Mouse (Mus musculus) liver, adult 2 months (tissue): ENCODE results near the gene C530008M17Rik. TPM values are rescaled to one million over a fixed set of nuclear protein-coding genes. Genes with fewer than 3 reads are reported as not detected.

Experiments
- DNase-seq: peaks from one replicate; pipeline ENCODE4 v3.0.0-alpha.2; 2011; ENCODE audit warnings: low read depth, low spot score; ENCODE audit errors: extremely low read depth
- H3K27ac ChIP-seq: fragments of 200-500 bp; replicated peaks from 2 replicates; pipeline ENCODE4 v1.5.1; 2012; ENCODE audit warnings: low read depth, mild to moderate bottlenecking, control low read depth, inconsistent platforms, low read length; ENCODE audit not compliant: insufficient read depth
- H3K27me3 ChIP-seq: fragments of 200-500 bp; 2 replicates; pipeline ENCODE4 v1.6.1; 2012; ENCODE audit warnings: mild to moderate bottlenecking, moderate library complexity, low read length, inconsistent platforms; ENCODE audit not compliant: control insufficient read depth, insufficient read depth
- H3K36me3 ChIP-seq: fragments of 200-500 bp; 2 replicates; pipeline ENCODE4 v1.6.1; 2012; ENCODE audit warnings: low read length, inconsistent platforms; ENCODE audit not compliant: control insufficient read depth, insufficient read depth
- H3K4me1 ChIP-seq: fragments of 200-500 bp; 2 replicates; pipeline ENCODE4 v1.6.1; 2011; ENCODE audit warnings: low read length; ENCODE audit not compliant: control insufficient read depth, insufficient read depth
- H3K4me3 ChIP-seq: fragments of 200-500 bp; 2 replicates; pipeline ENCODE4 v1.5.1; 2011; ENCODE audit warnings: low read depth, mild to moderate bottlenecking, control low read depth, low read length, moderate library complexity; ENCODE audit not compliant: insufficient read depth
- H3K79me2 ChIP-seq: fragments of 200-500 bp; 2 replicates; pipeline ENCODE4 v1.6.1; 2012; ENCODE audit warnings: inconsistent platforms, mild to moderate bottlenecking, low read length, moderate library complexity; ENCODE audit not compliant: control insufficient read depth, insufficient read depth
- H3K9ac ChIP-seq: fragments of 200-500 bp; 2 replicates; pipeline ENCODE4 v1.6.1; 2012; ENCODE audit warnings: low read depth, mild to moderate bottlenecking, control low read depth, inconsistent platforms, low read length
- CTCF ChIP-seq: fragments of 200-500 bp; IDR thresholded peaks from 2 replicates; pipeline ENCODE4 v1.5.1; 2011; ENCODE audit warnings: low read depth, low read length, control low read depth
- POLR2A ChIP-seq: fragments of 200-500 bp; IDR thresholded peaks from 2 replicates; pipeline ENCODE4 v1.6.1; 2011; ENCODE audit warnings: low read length, control low read depth; ENCODE audit not compliant: insufficient read depth; ENCODE audit errors: extremely low read depth
- WGBS: fragments of 180-500 bp; shearing (Covaris S2); methylation state at CpG from one replicate; pipeline ENCODE4 v1.1.7; 2018; 5-methylcytosine and 5-hydroxymethylcytosine counted together
- polyA plus RNA-seq: library from polyadenylated mRNA; depleted of rRNA; stranded (reverse); fragments of >200 nt; gene quantifications from 2 replicates; pipeline ENCODE4 v1.2.3, GENCODE M21; 2012
- total RNA-seq: library from RNA; depleted of rRNA; stranded (reverse); fragments of >200 nt; gene quantifications from 2 replicates; pipeline ENCODE4 v1.2.3, GENCODE M21; 2014

Gene C530008M17Rik
- total and polyA plus RNA-seq, 2 experiments: under 0.01 to 0.02 TPM

GRCm38 (mm10) chr5:76857103-76858015 is 201.0 kb downstream of the C530008M17Rik start:
- Histone ChIP-seq H3K4me3 (no peak overlapping the region), H3K27me3 (peaks cover 10% of the 10 kb centered on the region), H3K9ac (no peak overlapping the region), H3K36me3 (no peaks in the 10 kb centered on the region), H3K4me1 (no peaks in the 10 kb centered on the region), H3K79me2 (no peaks in the 10 kb centered on the region), H3K27ac (no peak overlapping the region)
- 4% methylated on average over 62 of the region's 62 CpGs for whole genome bisulfite sequencing
- DNase-seq: no peak
- no peak for TF ChIP-seq CTCF
- TF ChIP-seq POLR2A: no peak

GRCm38 (mm10) chr5:76858444-76858843 is 202.1 kb downstream of the C530008M17Rik start:
- Histone ChIP-seq H3K4me3 (no peak overlapping the region), H3K27me3 (peaks cover 10% of the 10 kb centered on the region), H3K79me2 (no peaks in the 10 kb centered on the region), H3K27ac (no peak overlapping the region), H3K9ac (no peak overlapping the region), H3K36me3 (no peaks in the 10 kb centered on the region), H3K4me1 (no peaks in the 10 kb centered on the region)
- TF ChIP-seq POLR2A (no peak), CTCF (no peak)
- WGBS: 57% methylated on average over 13 of the region's 13 CpGs
- no peak for DNase-seq

GRCm38 (mm10) chr5:76866819-76867218 is 210.5 kb downstream of the C530008M17Rik start:
- DNase-seq: no peak
- no peak overlapping the region for H3K4me3 ChIP-seq
- H3K27me3 ChIP-seq: no peaks in the 10 kb centered on the region
- 74% methylated on average over 8 of the region's 8 CpGs for WGBS
- no peaks in the 10 kb centered on the region for H3K36me3 ChIP-seq
- no peak for TF ChIP-seq CTCF
- no peak for TF ChIP-seq POLR2A
- no peak overlapping the region for H3K9ac ChIP-seq
- no peaks in the 10 kb centered on the region for H3K79me2 ChIP-seq
- no peaks in the 10 kb centered on the region for H3K4me1 ChIP-seq
- H3K27ac ChIP-seq: no peak overlapping the region

- DNase-seq: no peak
- H3K27ac ChIP-seq: no peak overlapping the region
- H3K9ac ChIP-seq: no peak overlapping the region
- peaks cover 2% of the 10 kb centered on the region; the same call in 1 of the 2 replicates for H3K36me3 ChIP-seq
- H3K79me2 ChIP-seq: no peaks in the 10 kb centered on the region
- no peaks in the 10 kb centered on the region for H3K27me3 ChIP-seq
- TF ChIP-seq CTCF (no peak), POLR2A (no peak)
- WGBS: 31% methylated on average over 16 of the region's 16 CpGs
- H3K4me1 ChIP-seq: no peaks in the 10 kb centered on the region
- no peak overlapping the region for H3K4me3 ChIP-seq
These were observed 212.5 kb downstream of the C530008M17Rik start for GRCm38 (mm10) chr5:76868693-76869286.

- WGBS: 42% methylated on average over 6 of the region's 6 CpGs
- Histone ChIP-seq H3K9ac (no peak overlapping the region), H3K27me3 (no peaks in the 10 kb centered on the region), H3K79me2 (no peaks in the 10 kb centered on the region), H3K27ac (no peak overlapping the region), H3K36me3 (peaks cover 6% of the 10 kb centered on the region; the same call in 1 of the 2 replicates), H3K4me1 (no peaks in the 10 kb centered on the region), H3K4me3 (no peak overlapping the region)
- TF ChIP-seq CTCF (no peak), POLR2A (no peak)
- no peak for DNase-seq
These were observed 213.2 kb downstream of the C530008M17Rik start for GRCm38 (mm10) chr5:76869553-76869952.
